Mouse (Mus musculus) forebrain, embryonic 15.5 days (tissue): Measurements from ENCODE around the gene B4galt5. TPM values are rescaled to one million over a fixed set of nuclear protein-coding genes. Genes with fewer than 3 reads are reported as not detected.

Experiments
- ATAC-seq: fragments of 200-750 bp; cut with Nextera tagmentation; replicated peaks from 2 replicates; pipeline ENCODE4 v1.8.0; 2017; ENCODE audit warnings: mild to moderate bottlenecking, moderate TSS enrichment, moderate library complexity
- H3K27ac ChIP-seq: fragments of 300-500 bp; sonication (generic); replicated peaks from 2 replicates; pipeline ENCODE4 v1.5.1; 2015; ENCODE audit warnings: mild to moderate bottlenecking, inconsistent platforms
- H3K27me3 ChIP-seq: fragments of 300-500 bp; sonication (generic); 2 replicates; pipeline ENCODE4 v1.6.1; 2015; ENCODE audit warnings: inconsistent platforms
- H3K36me3 ChIP-seq: fragments of 300-500 bp; sonication (generic); 2 replicates; pipeline ENCODE4 v1.6.1; 2015; ENCODE audit warnings: mild to moderate bottlenecking, inconsistent platforms
- H3K4me1 ChIP-seq: fragments of 300-500 bp; sonication (generic); 2 replicates; pipeline ENCODE4 v1.6.1; 2015; ENCODE audit warnings: inconsistent platforms
- H3K4me2 ChIP-seq: fragments of 300-500 bp; sonication (generic); replicated peaks from 2 replicates; pipeline ENCODE4 v1.6.1; 2015; ENCODE audit warnings: mild to moderate bottlenecking, inconsistent platforms
- H3K4me3 ChIP-seq: fragments of 300-500 bp; sonication (generic); 2 replicates; pipeline ENCODE4 v1.5.1; 2015; ENCODE audit warnings: mild to moderate bottlenecking, inconsistent platforms
- H3K9ac ChIP-seq: fragments of 300-500 bp; sonication (generic); replicated peaks from 2 replicates; pipeline ENCODE4 v1.6.1; 2015; ENCODE audit warnings: mild to moderate bottlenecking, inconsistent platforms
- H3K9me3 ChIP-seq: fragments of 300-500 bp; sonication (generic); 2 replicates; pipeline ENCODE4 v1.6.1; 2016; ENCODE audit warnings: inconsistent platforms
- WGBS: fragments of 180-500 bp; shearing (Covaris S2); methylation state at CpG from one replicate; pipeline ENCODE4 v1.1.7; 2015; ENCODE audit warnings: mixed read lengths; 5-methylcytosine and 5-hydroxymethylcytosine counted together
- polyA plus RNA-seq: library from polyadenylated mRNA; unstranded; fragments of >200 nt; fragmentation: Nextera tagmentation; extraction: Ambion mirVana; gene quantifications from 2 replicates; pipeline ENCODE4 v1.2.1, GENCODE M21; 2015

Gene B4galt5
- polyA plus RNA-seq, 1 experiment from 2014 or later, result 15.2 TPM

- no peak overlapping the region for H3K27ac ChIP-seq
- H3K9ac ChIP-seq, result no peak overlapping the region
- no peaks in the 10 kb centered on the region for H3K4me1 ChIP-seq
- H3K4me2 ChIP-seq, result no peak overlapping the region
- no peak overlapping the region for H3K4me3 ChIP-seq
- H3K36me3 ChIP-seq, result no peaks in the 10 kb centered on the region
- 80% methylated on average over 14 of the region's 14 CpGs for WGBS
- H3K27me3 ChIP-seq, result no peaks in the 10 kb centered on the region
- no peaks in the 10 kb centered on the region for H3K9me3 ChIP-seq
- no peak for ATAC-seq
Measured at GRCm38 (mm10) chr2:167267531-167268410, 81.2 kb downstream of the B4galt5 start.

- H3K4me1 ChIP-seq, result no peaks in the 10 kb centered on the region
- H3K9ac ChIP-seq, result no peak overlapping the region
- no peak overlapping the region for H3K4me3 ChIP-seq
- no peak overlapping the region for H3K27ac ChIP-seq
- H3K9me3 ChIP-seq, result no peaks in the 10 kb centered on the region
- no peaks in the 10 kb centered on the region for H3K27me3 ChIP-seq
- no peak overlapping the region for H3K4me2 ChIP-seq
- ATAC-seq, result no peak
- H3K36me3 ChIP-seq, result no peaks in the 10 kb centered on the region
- 93% methylated on average over 10 of the region's 10 CpGs for WGBS
Measured at GRCm38 (mm10) chr2:167266231-167266630, 82.8 kb downstream of the B4galt5 start.

- H3K9me3 ChIP-seq, result no peaks in the 10 kb centered on the region
- ATAC-seq, result no peak
- H3K36me3 ChIP-seq, result no peaks in the 10 kb centered on the region
- no peak overlapping the region for H3K4me2 ChIP-seq
- no peaks in the 10 kb centered on the region for H3K27me3 ChIP-seq
- no peak overlapping the region for H3K27ac ChIP-seq
- no peak overlapping the region for H3K9ac ChIP-seq
- H3K4me1 ChIP-seq, result no peaks in the 10 kb centered on the region
- 66% methylated on average over 5 of the region's 5 CpGs for WGBS
- H3K4me3 ChIP-seq, result no peak overlapping the region
Measured at GRCm38 (mm10) chr2:167265806-167266205, 83.2 kb downstream of the B4galt5 start.

GRCm38 (mm10) chr2:167265021-167265420 lies 84.0 kb downstream of the B4galt5 start:
- Histone ChIP-seq H3K4me3 (no peak overlapping the region), H3K4me2 (no peak overlapping the region), H3K4me1 (no peaks in the 10 kb centered on the region), H3K27ac (no peak overlapping the region), H3K27me3 (no peaks in the 10 kb centered on the region), H3K9me3 (no peaks in the 10 kb centered on the region), H3K9ac (no peak overlapping the region), H3K36me3 (no peaks in the 10 kb centered on the region)
- 90% methylated on average over 2 of the region's 2 CpGs for WGBS
- ATAC-seq, result no peak

GRCm38 (mm10) chr2:167263931-167264330 lies 85.1 kb downstream of the B4galt5 start:
- no peaks in the 10 kb centered on the region for H3K4me1 ChIP-seq
- no peaks in the 10 kb centered on the region for H3K27me3 ChIP-seq
- no peak overlapping the region for H3K27ac ChIP-seq
- no peak overlapping the region for H3K4me2 ChIP-seq
- 89% methylated on average over 11 of the region's 11 CpGs for WGBS
- no peak overlapping the region for H3K9ac ChIP-seq
- H3K36me3 ChIP-seq, result no peaks in the 10 kb centered on the region
- no peaks in the 10 kb centered on the region for H3K9me3 ChIP-seq
- no peak for ATAC-seq
- no peak overlapping the region for H3K4me3 ChIP-seq

GRCm38 (mm10) chr2:167263040-167263810 lies 85.8 kb downstream of the B4galt5 start:
- H3K9me3 ChIP-seq, result no peaks in the 10 kb centered on the region
- H3K27me3 ChIP-seq, result no peaks in the 10 kb centered on the region
- H3K9ac ChIP-seq, result no peak overlapping the region
- H3K4me1 ChIP-seq, result no peaks in the 10 kb centered on the region
- no peak overlapping the region for H3K4me3 ChIP-seq
- H3K4me2 ChIP-seq, result no peak overlapping the region
- no peaks in the 10 kb centered on the region for H3K36me3 ChIP-seq
- WGBS, result 93% methylated on average over 8 of the region's 8 CpGs
- H3K27ac ChIP-seq, result no peak overlapping the region
- no peak for ATAC-seq

GRCm38 (mm10) chr2:167262433-167262832 lies 86.5 kb downstream of the B4galt5 start:
- WGBS, result 88% methylated on average over 10 of the region's 10 CpGs
- no peaks in the 10 kb centered on the region for H3K27me3 ChIP-seq
- no peak overlapping the region for H3K27ac ChIP-seq
- no peak overlapping the region for H3K9ac ChIP-seq
- H3K36me3 ChIP-seq, result no peaks in the 10 kb centered on the region
- no peaks in the 10 kb centered on the region for H3K9me3 ChIP-seq
- no peak for ATAC-seq
- H3K4me2 ChIP-seq, result no peak overlapping the region
- H3K4me1 ChIP-seq, result no peaks in the 10 kb centered on the region
- no peak overlapping the region for H3K4me3 ChIP-seq

- ATAC-seq, result no peak
- Histone ChIP-seq H3K27ac (no peak overlapping the region), H3K9me3 (no peaks in the 10 kb centered on the region), H3K4me1 (no peaks in the 10 kb centered on the region), H3K36me3 (no peaks in the 10 kb centered on the region), H3K4me3 (no peak overlapping the region), H3K4me2 (no peak overlapping the region), H3K27me3 (no peaks in the 10 kb centered on the region), H3K9ac (no peak overlapping the region)
- 81% methylated on average over 4 of the region's 4 CpGs for WGBS
Measured at GRCm38 (mm10) chr2:167261106-167261505, 87.9 kb downstream of the B4galt5 start.

GRCm38 (mm10) chr2:167257790-167258189 lies 91.2 kb downstream of the B4galt5 start:
- ATAC-seq, result no peak
- no peaks in the 10 kb centered on the region for H3K4me1 ChIP-seq
- no peaks in the 10 kb centered on the region for H3K27me3 ChIP-seq
- H3K9me3 ChIP-seq, result no peaks in the 10 kb centered on the region
- H3K27ac ChIP-seq, result no peak overlapping the region
- H3K4me2 ChIP-seq, result no peak overlapping the region
- H3K9ac ChIP-seq, result no peak overlapping the region
- H3K36me3 ChIP-seq, result no peaks in the 10 kb centered on the region
- no peak overlapping the region for H3K4me3 ChIP-seq
- 62% methylated on average over 3 of the region's 3 CpGs for WGBS

- H3K9me3 ChIP-seq, result no peaks in the 10 kb centered on the region
- no peaks in the 10 kb centered on the region for H3K27me3 ChIP-seq
- ATAC-seq, result no peak
- H3K9ac ChIP-seq, result no peak overlapping the region
- 81% methylated on average over 6 of the region's 6 CpGs for WGBS
- H3K36me3 ChIP-seq, result no peaks in the 10 kb centered on the region
- H3K4me3 ChIP-seq, result no peak overlapping the region
- peaks cover 4% of the 10 kb centered on the region; the same call in 1 of the 2 replicates for H3K4me1 ChIP-seq
- H3K4me2 ChIP-seq, result no peak overlapping the region
- H3K27ac ChIP-seq, result no peak overlapping the region
Measured at GRCm38 (mm10) chr2:167254808-167255207, 94.2 kb downstream of the B4galt5 start.

- 68% methylated on average over 7 of the region's 7 CpGs for WGBS
- peaks cover 4% of the 10 kb centered on the region; the same call in 1 of the 2 replicates for H3K4me1 ChIP-seq
- H3K36me3 ChIP-seq, result no peaks in the 10 kb centered on the region
- no peak overlapping the region for H3K4me3 ChIP-seq
- H3K4me2 ChIP-seq, result no peak overlapping the region
- no peak overlapping the region for H3K27ac ChIP-seq
- no peaks in the 10 kb centered on the region for H3K9me3 ChIP-seq
- H3K27me3 ChIP-seq, result no peaks in the 10 kb centered on the region
- ATAC-seq, result no peak
- H3K9ac ChIP-seq, result no peak overlapping the region
Measured at GRCm38 (mm10) chr2:167254185-167254584, 94.8 kb downstream of the B4galt5 start.

- ATAC-seq, result no peak
- Histone ChIP-seq H3K4me3 (no peak overlapping the region), H3K36me3 (no peaks in the 10 kb centered on the region), H3K9ac (no peak overlapping the region), H3K4me2 (no peak overlapping the region), H3K9me3 (no peaks in the 10 kb centered on the region), H3K27me3 (no peaks in the 10 kb centered on the region), H3K27ac (no peak overlapping the region), H3K4me1 (peaks cover 4% of the 10 kb centered on the region; the same call in 1 of the 2 replicates)
- 90% methylated on average over 5 of the region's 5 CpGs for WGBS
Measured at GRCm38 (mm10) chr2:167253476-167253875, 95.5 kb downstream of the B4galt5 start.
